Mouse (Mus musculus): ENCODE data around the gene Sult1e1.

Sult1e1 gene

GRCm38 (mm10) chr5:87591494-87591893, at the start of gene Sult1e1:
Gene Sult1e1, minus strand, starts transcription at chr5:87591594.
- no peak for DNase-seq (ENCODE audit: low spot score in 2 of 2)

DNA sequence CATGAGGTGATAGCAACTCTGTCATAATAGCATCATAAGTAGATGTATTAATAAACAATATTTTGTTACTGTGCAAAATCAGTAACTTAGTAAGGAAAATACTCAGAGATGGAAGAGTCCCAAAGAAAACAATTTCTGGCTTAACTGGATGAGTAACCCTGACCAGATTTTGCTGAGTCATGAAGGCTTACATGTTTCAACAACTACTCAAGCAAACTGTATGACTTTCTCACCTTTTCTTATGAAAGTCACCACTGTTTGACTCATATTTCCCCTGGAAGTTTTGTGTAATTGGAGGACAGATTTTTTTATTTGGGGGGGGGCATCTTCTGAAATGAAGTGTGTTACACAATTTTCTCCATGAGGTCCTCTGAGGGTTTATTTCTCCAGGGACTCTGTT, 31.3 kb upstream of the Sult1e1 start:
- no peak for DNase-seq (ENCODE audit: low spot score in 2 of 2)

GRCm38 (mm10) chr5:87615128-87615390, 23.7 kb upstream of the Sult1e1 start:
- no peak for DNase-seq (ENCODE audit: low spot score in 2 of 2)

DNA sequence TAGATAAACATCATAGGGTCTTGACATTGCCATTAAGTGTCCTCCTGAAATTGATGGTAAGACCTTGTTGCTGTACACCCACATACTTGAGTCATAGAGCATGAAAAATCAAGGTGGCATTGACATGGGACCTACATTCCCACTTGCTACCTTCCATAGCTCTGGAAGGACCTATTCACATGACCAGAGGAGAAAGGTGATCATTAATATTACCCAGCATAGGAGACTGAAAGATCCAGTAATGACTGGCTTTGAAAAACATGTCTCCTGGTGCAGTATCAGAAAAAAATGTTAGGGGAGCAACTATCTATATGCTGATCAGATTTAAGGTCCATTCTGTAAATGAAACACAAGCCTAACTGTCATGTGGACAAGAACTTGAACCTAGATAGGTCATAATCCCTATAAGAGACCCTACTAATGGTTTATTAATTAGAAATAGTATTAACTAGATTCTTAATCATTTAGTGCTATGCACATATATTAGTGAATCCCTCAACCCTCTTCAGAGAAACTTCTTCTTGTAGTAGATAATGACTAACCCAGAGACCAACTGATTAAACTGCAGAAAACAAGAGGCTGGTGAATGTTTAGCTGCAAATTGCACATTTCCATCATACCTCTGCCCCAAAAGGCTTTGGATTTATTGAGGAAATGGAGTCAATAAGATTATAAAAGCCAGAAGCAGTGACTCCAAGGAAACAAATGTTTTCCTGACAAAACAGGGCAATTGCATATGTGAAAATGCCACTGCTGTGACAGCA, 23.2 kb upstream of the Sult1e1 start:
- DNase-seq (ENCODE audit: low spot score in 2 of 2) = no peak

DNA sequence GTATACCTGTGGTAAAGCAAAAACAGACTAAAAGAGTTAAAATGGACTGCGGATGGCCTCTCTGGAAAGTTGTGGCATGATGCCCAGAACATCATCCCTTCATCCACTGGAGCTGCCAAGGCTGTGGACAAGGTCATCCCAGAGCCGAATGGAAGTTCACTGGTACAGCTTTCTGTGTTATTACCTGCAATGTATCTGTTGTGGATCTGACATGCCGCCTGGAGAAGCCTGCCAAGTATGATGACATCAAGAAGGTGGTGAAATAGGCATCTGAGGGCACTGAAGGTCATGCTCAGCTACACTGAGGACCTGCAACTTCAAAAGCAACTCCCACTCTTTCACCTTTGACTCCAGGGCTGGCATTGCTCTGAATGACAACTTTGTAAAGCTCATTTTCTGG, 9.6 kb upstream of the Sult1e1 start:
- DNase-seq (ENCODE audit: low spot score in 2 of 2) = no peak

DNA sequence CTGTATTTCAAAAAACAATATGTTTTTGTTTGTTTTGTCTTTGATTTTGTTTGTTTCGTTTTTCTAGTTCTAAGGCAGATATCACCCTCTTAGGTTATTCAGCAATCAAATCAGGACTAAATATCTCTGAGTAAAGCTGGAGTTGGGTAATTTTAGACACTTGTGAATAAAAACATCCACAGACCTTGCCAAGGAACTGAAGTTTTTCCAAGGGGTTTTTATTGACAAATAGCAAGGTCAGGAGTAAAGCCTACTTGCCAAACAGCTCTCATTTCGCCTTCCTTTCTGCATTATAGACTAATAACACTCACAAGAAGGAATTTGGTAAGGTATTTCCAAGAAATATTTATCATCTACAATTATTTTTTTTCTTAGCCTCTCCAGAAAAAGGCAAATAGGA, 6.5 kb upstream of the Sult1e1 start:
- no peak for DNase-seq (ENCODE audit: low spot score in 2 of 2)

- no peak for DNase-seq (ENCODE audit: low spot score in 2 of 2)
Measured at GRCm38 (mm10) chr5:87589916-87590315, 1.5 kb downstream of the Sult1e1 start.

- no peak for DNase-seq (ENCODE audit: low spot score in 2 of 2)
Measured at GRCm38 (mm10) chr5:87580389-87580788, 11.0 kb downstream of the Sult1e1 start.

GRCm38 (mm10) chr5:87574174-87574573, 17.2 kb downstream of the Sult1e1 start:
- DNase-seq (ENCODE audit: low spot score in 2 of 2) = no peak

GRCm38 (mm10) chr5:87573490-87573889, 17.9 kb downstream of the Sult1e1 start:
- no peak for DNase-seq (ENCODE audit: low spot score in 2 of 2)

DNA sequence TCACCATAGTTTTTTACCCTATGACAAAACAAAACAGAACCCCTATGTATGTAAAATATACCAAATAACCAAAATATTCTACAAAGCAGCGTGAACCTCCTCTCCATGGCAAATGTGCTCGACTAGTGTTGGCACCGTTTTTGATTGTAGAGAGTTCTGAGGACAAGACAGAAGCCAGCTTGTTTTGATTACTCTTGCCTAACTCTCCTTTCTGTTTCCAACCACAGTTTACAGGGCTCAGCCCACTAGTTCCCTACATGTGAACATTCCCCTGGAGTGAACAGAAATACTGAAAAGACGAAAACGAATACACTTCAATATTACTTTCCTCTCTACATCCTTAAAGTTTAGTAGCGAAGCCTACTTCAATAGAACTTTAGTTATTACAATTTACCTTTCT, 18.6 kb downstream of the Sult1e1 start:
- DNase-seq (ENCODE audit: low spot score in 2 of 2) = no peak

DNA sequence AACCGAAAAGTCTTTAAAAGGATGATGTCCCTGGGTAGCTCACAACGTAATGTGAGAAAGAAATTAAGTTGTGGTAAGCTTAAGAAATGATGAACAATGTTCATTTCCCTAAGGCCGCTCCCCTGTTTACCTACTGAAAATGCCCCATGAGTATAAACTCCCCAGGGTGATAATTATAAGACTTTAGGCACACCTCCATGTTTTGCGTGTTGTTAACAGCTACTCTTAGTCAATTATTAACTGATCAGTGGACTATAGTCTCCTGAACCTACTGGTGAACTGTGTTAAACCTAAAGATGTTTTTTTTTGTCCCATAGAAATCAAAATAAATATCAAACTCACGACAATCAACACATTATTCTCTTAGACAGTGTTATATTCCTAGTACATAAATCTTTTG, 22.5 kb downstream of the Sult1e1 start, which contains the start of gene Sult1d1:
Gene Sult1d1 (minus strand): TSS at position 183 of the 400 bp plus-strand sequence.
- DNase-seq (ENCODE audit: low spot score in 2 of 2) = no peak

DNA sequence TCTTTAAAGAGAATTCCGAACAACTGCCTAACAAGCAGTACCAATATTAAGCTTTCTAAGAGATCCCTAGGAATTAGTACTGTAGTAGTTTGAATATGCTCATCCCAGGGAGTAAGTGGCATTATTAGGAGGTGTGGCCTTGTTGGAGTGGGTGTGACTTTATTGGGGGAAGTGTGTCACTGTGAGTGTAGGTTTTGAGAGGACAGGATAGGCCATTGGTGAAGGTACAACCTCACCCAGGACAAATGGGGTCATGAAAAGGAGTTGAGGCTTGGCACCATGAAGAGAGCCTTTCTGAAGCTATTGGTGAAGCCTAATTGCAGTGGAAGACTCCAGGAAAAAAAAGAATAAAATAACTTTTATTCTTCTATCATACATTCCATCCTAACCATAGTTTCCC, 24.1 kb downstream of the Sult1e1 start:
- DNase-seq (ENCODE audit: low spot score in 2 of 2) = no peak

DNA sequence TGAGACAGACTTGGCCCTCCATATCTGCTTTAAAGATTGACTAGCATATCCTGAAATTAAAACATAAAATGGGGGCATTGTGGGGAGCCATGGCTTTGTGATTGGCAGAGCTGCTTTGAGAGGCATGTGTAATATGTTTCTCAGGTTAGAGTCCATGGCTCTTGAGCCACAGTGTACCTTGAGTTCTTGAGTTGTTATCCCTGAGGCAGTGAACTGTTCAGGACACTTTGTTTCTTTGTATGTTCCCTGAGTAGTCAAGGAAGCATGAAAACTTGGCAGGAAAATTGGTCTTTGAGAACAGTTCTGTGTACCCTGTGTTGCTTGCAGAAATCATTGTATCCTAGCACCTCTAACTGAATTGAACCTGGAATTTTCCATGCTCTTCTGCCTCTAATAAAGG, 28.4 kb downstream of the Sult1e1 start:
- no peak for DNase-seq (ENCODE audit: low spot score in 2 of 2)

DNA sequence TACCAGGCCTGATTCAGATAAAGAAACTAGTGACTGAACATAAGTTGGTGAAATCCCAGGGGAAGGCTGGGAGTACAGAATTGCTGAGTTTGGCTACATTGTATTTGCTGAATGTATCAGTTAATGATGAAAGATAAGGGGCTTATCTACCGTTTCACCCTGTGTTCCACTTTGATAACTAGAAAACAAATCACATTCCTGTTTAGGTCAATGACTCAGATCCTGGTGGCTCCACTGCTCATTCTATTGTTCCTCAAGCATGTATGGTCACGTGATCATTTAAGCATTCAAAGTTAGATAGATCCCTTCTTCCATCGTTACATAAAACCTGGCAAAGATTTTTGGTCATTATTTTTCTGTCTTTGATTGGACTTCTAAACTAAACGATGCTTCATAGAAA, 28.9 kb downstream of the Sult1e1 start:
- no peak for DNase-seq (ENCODE audit: low spot score in 2 of 2)

- DNase-seq (ENCODE audit: low spot score in 2 of 2) = no peak
Measured at GRCm38 (mm10) chr5:87560145-87560544, 31.2 kb downstream of the Sult1e1 start.

DNA sequence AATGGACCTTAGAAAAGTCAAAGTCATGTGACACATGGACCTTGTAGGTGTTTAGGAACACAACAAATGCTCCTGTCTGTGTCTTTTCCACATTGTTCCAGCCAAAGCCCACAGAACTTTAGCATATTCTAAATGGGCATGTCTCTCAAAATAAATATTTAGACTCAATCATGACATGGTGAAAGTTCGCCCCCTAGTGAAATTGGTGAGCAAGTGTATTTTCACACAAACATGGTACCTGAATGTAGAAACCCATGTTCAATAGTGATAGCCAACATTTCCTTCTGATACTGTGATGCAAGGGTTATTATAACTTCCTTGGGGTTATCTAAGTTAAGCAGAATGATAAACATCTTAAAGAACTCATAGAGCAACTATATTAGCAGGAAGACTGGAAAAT, 40.5 kb downstream of the Sult1e1 start:
- no peak for DNase-seq (ENCODE audit: low spot score in 2 of 2)

DNA sequence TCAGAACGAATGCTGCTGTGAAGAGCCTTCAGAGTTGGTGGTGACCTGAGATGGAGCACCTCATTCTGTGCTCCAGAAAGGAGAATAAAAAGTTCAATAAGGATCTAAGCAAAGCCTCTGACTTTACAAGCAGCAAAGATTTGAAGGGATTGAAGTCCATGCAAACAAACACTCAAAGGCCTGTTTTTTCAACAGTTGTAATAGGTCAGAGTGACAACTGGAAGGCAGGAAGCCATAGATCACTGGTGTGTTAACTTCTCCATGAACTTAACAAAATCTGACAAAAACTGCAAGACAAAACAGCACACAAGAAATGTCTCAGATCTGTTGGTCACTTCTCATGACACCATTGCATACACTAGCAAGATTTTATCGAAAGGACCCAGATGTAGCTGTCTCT, 53.3 kb downstream of the Sult1e1 start, which contains the start of gene Sult1b1:
Gene Sult1b1 (minus strand): TSS at position 85 of the 400 bp plus-strand sequence.
- DNase-seq (ENCODE audit: low spot score in 2 of 2) = no peak

GRCm38 (mm10) chr5:87535994-87536644, 55.3 kb downstream of the Sult1e1 start:
- no peak for DNase-seq (ENCODE audit: low spot score in 2 of 2)

GRCm38 (mm10) chr5:87532288-87532687, 59.1 kb downstream of the Sult1e1 start:
- DNase-seq (ENCODE audit: low spot score in 2 of 2) = no peak
